Mouse (Mus musculus): ENCODE data around the gene Cadps2. TPM values are rescaled to one million over a fixed set of nuclear protein-coding genes. Genes with fewer than 3 reads are reported as not detected.

The Cadps2 gene
- 2.4 and 2.6 TPM in 2 replicates for polyA plus RNA-seq (2012; rRNA removed)
- polyA plus RNA-seq (2014; fragmentation: Nextera tagmentation; extraction: Ambion mirVana) = 2.6 and 3.9 TPM in 2 replicates

GRCm38 (mm10) chr6:23839009-23839811 lies at the start of gene Cadps2:
Gene Cadps2 (minus strand): TSS chr6:23839421.
- peak; percentile 25 for DNase-seq (ENCODE audit: low spot score)
- Histone ChIP-seq H3K36me3 (ENCODE audit: control insufficient read depth, insufficient read depth, low read length) (no peaks in the 10 kb centered on the region), H3K9ac (ENCODE audit: low read depth, low read length, severe bottlenecking) (peak within 1 kb of the TSS; percentile 64), H3K4me2 (replicated peaks; ENCODE audit: low read depth, low read length, severe bottlenecking) (peak within 1 kb of the TSS; percentile 94), H3K27ac (replicated peaks; ENCODE audit: low read depth, low read length) (no peak within 1 kb of the TSS), H3K4me1 (ENCODE audit: control insufficient read depth, insufficient read depth, low read length) (0 out of 2 replicates have a peak, but pooled peaks cover 4% of the 10 kb centered on the region), H3K27me3 (ENCODE audit: control insufficient read depth, insufficient read depth, low read length) (peaks cover 16% of the 10 kb centered on the region), H3K9me3 (ENCODE audit: control insufficient read depth, low read length) (no peaks in the 10 kb centered on the region), H3K4me3 (replicated peaks; ENCODE audit: low read length) (peak within 1 kb of the TSS; percentile 64)
- TF ChIP-seq POLR2A (IDR thresholded peaks at IDR 0.05; ENCODE audit: borderline replicate concordance, extremely low read depth, insufficient read depth, insufficient read length) = no peak
- 1% methylated on average over 55 of the region's 114 CpGs for WGBS
- peak; percentile 67 for ATAC-seq (ENCODE audit: low FRiP score, low read depth)

- Histone ChIP-seq H3K27ac (replicated peaks; ENCODE audit: low read depth, low read length) (no peak overlapping the region), H3K9ac (ENCODE audit: low read depth, low read length, severe bottlenecking) (no peak overlapping the region), H3K4me1 (ENCODE audit: control insufficient read depth, insufficient read depth, low read length) (no peaks in the 10 kb centered on the region), H3K9me3 (ENCODE audit: control insufficient read depth, low read length) (no peaks in the 10 kb centered on the region), H3K4me2 (replicated peaks; ENCODE audit: low read depth, low read length, severe bottlenecking) (no peak overlapping the region), H3K36me3 (ENCODE audit: control insufficient read depth, insufficient read depth, low read length) (no peaks in the 10 kb centered on the region), H3K4me3 (replicated peaks; ENCODE audit: low read length) (no peak overlapping the region), H3K27me3 (ENCODE audit: control insufficient read depth, insufficient read depth, low read length) (no peaks in the 10 kb centered on the region)
- TF ChIP-seq POLR2A (IDR thresholded peaks at IDR 0.05; ENCODE audit: borderline replicate concordance, extremely low read depth, insufficient read depth, insufficient read length) = no peak
- 7% methylated on average over 6 of the region's 6 CpGs for WGBS
- DNase-seq (ENCODE audit: low spot score) (peak; percentile 38), ATAC-seq (ENCODE audit: low FRiP score, low read depth) (peak; percentile 67)
Observed at GRCm38 (mm10) chr6:23886418-23886817, 47.2 kb upstream of the Cadps2 start.

- H3K9me3 ChIP-seq (ENCODE audit: control insufficient read depth, low read length) = no peaks in the 10 kb centered on the region
- no peaks in the 10 kb centered on the region for H3K36me3 ChIP-seq (ENCODE audit: control insufficient read depth, insufficient read depth, low read length)
- no peak for TF ChIP-seq POLR2A (IDR thresholded peaks at IDR 0.05; ENCODE audit: borderline replicate concordance, extremely low read depth, insufficient read depth, insufficient read length)
- no peak overlapping the region for H3K4me2 ChIP-seq (replicated peaks; ENCODE audit: low read depth, low read length, severe bottlenecking)
- no peak overlapping the region for H3K9ac ChIP-seq (ENCODE audit: low read depth, low read length, severe bottlenecking)
- no peak overlapping the region for H3K27ac ChIP-seq (replicated peaks; ENCODE audit: low read depth, low read length)
- ATAC-seq (ENCODE audit: low FRiP score, low read depth) = no peak
- H3K4me1 ChIP-seq (ENCODE audit: control insufficient read depth, insufficient read depth, low read length) = no peaks in the 10 kb centered on the region
- no peak for DNase-seq (ENCODE audit: low spot score)
- 78% methylated on average over 4 of the region's 4 CpGs for WGBS
- no peak overlapping the region for H3K4me3 ChIP-seq (replicated peaks; ENCODE audit: low read length)
- no peaks in the 10 kb centered on the region for H3K27me3 ChIP-seq (ENCODE audit: control insufficient read depth, insufficient read depth, low read length)
Observed at GRCm38 (mm10) chr6:23876765-23877408, 37.7 kb upstream of the Cadps2 start.

- DNase-seq (ENCODE audit: low spot score) = no peak
- Histone ChIP-seq H3K27ac (replicated peaks; ENCODE audit: low read depth, low read length) (no peak overlapping the region), H3K27me3 (ENCODE audit: control insufficient read depth, insufficient read depth, low read length) (no peaks in the 10 kb centered on the region), H3K4me3 (replicated peaks; ENCODE audit: low read length) (no peak overlapping the region), H3K9me3 (ENCODE audit: control insufficient read depth, low read length) (no peaks in the 10 kb centered on the region), H3K9ac (ENCODE audit: low read depth, low read length, severe bottlenecking) (no peak overlapping the region), H3K4me2 (replicated peaks; ENCODE audit: low read depth, low read length, severe bottlenecking) (no peak overlapping the region), H3K36me3 (ENCODE audit: control insufficient read depth, insufficient read depth, low read length) (no peaks in the 10 kb centered on the region), H3K4me1 (ENCODE audit: control insufficient read depth, insufficient read depth, low read length) (no peaks in the 10 kb centered on the region)
- ATAC-seq (ENCODE audit: low FRiP score, low read depth) = no peak
- TF ChIP-seq POLR2A (IDR thresholded peaks at IDR 0.05; ENCODE audit: borderline replicate concordance, extremely low read depth, insufficient read depth, insufficient read length) = no peak
- WGBS = 87% methylated on average over 4 of the region's 4 CpGs
Observed at GRCm38 (mm10) chr6:23876363-23876762, 37.1 kb upstream of the Cadps2 start.

- H3K36me3 ChIP-seq (ENCODE audit: control insufficient read depth, insufficient read depth, low read length) = no peaks in the 10 kb centered on the region
- WGBS = 83% methylated on average over 4 of the region's 4 CpGs
- no peak for ATAC-seq (ENCODE audit: low FRiP score, low read depth)
Observed at GRCm38 (mm10) chr6:23873812-23874211, 34.6 kb upstream of the Cadps2 start.

More at GRCm38 (mm10) chr6:23873812-23874211, 34.6 kb upstream of the Cadps2 start:
- no peak overlapping the region for H3K9ac ChIP-seq (ENCODE audit: low read depth, low read length, severe bottlenecking)
- H3K4me2 ChIP-seq (replicated peaks; ENCODE audit: low read depth, low read length, severe bottlenecking) = no peak overlapping the region
- H3K27ac ChIP-seq (replicated peaks; ENCODE audit: low read depth, low read length) = no peak overlapping the region
- H3K9me3 ChIP-seq (ENCODE audit: control insufficient read depth, low read length) = no peaks in the 10 kb centered on the region
- no peaks in the 10 kb centered on the region for H3K27me3 ChIP-seq (ENCODE audit: control insufficient read depth, insufficient read depth, low read length)
- no peak overlapping the region for H3K4me3 ChIP-seq (replicated peaks; ENCODE audit: low read length)
- DNase-seq (ENCODE audit: low spot score) = no peak
- no peaks in the 10 kb centered on the region for H3K4me1 ChIP-seq (ENCODE audit: control insufficient read depth, insufficient read depth, low read length)
- no peak for TF ChIP-seq POLR2A (IDR thresholded peaks at IDR 0.05; ENCODE audit: borderline replicate concordance, extremely low read depth, insufficient read depth, insufficient read length)

All from limb, embryonic 14.5 days (tissue).